Mouse (Mus musculus) layer of hippocampus, adult 11-12 months (tissue): ENCODE measurements at regions not wholly inside any gene's neighbourhood (a gene's known extent, or its start where the extent isn't known, plus 50 kb on each side); places are given as distances from the start of the nearest gene placed in this dataset.

Source experiments
- DNase-seq: peaks from one replicate; pipeline ENCODE4 v3.0.0; 2022; ENCODE audit warnings: low spot score

DNA sequence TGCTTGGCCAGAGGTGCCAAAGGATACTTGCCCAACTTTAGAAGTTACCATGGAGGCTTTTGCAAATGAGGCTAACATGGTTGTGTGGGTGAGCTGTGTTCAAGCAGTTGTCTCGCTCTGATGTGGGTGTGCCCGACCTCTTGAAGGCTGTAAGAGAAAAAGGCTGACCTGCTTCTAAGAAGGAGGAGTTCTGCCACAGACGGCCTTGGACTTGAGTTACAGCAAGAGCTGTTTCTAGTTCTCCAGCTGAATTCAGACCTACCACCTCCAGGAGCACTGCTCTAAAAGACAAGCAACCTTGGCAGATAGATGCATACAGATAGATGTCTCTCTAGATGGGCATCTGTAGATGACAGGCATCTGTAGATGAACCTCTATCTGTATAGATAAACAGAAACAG, 202.7 kb upstream of the A230072I06Rik start:
- DNase-seq: no peak

DNA sequence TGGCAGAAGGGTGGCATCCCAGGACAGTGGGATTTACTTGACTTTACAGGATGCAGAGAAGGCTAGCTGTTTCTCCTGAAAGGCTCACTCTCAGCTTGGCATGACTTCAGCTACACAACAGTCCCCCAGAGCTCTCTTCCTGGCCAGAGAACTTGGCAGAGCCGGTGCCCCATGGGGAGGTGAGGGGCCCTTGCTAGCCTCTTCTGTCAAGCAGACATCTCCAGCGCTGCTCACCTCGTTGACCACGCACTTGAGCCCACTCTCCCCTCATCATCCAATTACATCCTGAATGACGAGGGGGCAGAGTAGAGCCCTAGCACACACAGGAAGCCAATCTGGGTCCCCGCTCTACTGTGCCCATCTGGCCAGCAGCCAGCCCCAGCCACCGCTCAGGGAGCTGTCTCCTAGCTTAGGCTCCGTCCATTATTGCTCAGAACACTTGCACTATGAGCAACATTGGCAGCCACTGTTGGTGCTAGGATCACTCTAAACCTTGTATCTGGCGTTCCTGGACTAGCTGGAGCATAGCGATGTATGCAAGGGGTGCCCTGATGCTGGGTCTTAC, 201.7 kb upstream of the A230072I06Rik start:
- no peak for DNase-seq

DNA sequence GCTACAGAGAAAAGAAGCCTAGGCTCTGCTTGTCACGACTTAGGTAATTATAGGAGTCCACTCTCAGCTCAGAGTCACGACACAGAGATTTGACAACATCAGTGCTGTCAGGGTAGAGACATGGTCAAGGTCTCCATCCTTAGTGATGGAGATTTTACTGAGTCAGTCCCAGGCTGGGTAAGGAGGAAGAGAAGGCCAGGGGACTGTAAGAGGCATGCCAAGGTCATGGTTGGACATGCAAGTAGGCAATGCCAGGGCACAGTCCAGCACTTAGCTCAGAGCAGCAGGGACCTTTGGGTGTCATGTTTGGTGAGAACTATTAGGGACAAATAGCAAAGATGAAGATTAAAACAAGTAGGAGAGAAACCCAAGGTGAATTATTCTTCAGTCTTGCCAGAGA, 200.7 kb upstream of the A230072I06Rik start:
- DNase-seq: no peak

DNA sequence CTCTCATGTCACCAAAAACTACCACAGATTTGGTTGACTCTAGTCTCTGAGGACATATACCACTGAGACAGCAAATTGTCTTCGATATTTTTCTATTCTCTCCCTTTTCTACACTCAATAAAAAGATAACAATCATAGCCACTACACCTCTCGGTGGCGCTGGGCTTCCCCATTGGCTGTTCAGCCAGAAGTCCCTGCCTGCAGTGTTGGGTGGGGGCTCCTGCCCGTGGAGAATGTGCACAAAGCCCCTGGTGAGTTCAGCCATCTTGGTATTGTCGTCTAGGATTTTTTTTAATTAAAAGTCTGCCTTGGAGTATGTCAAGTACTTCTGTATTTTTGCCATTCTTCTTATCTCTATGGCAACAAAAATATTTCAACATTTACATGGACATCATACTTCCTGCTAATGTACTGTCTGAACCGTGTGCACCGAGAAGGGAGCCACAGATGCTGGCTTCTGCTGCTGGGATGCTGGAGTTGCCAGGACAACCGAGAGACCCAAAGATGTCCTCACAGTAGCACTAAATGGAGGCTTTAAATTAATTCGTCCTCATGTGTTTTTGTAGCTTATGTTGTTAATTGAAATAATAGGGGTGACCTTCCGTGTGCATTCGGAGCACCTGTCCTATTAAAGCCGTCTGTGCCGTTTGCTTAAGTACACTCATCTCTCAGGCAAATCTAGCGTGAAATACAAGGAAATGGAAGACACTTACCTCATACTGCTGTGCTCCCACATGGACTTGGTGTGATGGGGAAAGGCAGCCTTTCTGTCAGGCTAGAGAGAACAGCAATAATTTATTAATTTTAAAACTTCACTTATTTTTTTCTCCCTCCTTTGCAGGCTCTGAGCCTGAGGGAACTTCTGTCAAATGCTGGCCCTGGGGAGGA, 199.7 kb upstream of the A230072I06Rik start:
- no peak for DNase-seq

DNA sequence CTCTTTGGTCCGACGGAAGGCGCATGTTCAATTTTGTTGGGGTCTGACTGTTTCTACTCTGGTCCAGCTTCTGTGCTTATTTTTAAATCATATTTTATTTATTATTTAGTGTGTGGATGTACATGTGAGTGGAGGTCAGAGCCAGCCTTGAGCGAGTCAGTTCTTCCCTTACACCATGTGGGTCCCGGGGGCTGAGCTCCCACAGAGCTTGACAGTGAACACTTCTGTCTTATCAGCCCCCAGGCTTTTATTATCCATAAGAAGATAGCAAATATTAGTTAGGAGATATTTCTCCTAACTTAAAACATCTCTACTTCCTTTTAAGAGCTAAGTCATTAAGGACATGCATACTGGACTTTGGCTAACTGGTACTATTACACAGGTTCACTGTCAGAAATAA, 197.1 kb upstream of the A230072I06Rik start:
- DNase-seq: no peak

DNA sequence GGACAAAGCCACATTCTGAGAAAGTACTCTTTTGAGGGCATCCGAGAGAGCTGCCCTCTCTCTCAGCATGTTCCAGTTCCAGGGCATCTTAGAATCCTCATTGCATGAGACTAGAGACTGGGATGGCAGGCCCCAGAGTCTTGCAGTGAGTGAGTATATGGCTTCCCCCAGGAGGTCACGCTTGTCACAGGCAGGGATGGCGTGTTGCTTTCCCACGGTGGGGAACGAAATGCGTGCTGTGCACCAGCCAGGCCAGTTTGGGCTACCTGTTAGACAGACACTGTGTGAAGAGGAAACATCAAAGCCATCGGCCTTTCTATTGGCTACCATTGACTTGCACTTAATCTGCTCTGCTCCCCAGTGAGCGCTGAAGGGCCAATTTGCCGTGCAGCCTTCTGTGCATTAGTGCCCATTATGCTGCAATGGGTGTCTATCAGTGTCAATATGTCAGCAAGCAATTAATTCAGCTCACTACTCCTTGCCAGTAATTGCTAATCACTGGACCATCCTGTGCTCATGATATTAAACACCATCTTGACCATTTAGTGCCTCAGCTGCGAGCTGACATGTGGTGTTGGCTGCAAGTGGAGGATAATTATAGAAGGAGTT, 191.3 kb upstream of the A230072I06Rik start:
- DNase-seq: no peak

DNA sequence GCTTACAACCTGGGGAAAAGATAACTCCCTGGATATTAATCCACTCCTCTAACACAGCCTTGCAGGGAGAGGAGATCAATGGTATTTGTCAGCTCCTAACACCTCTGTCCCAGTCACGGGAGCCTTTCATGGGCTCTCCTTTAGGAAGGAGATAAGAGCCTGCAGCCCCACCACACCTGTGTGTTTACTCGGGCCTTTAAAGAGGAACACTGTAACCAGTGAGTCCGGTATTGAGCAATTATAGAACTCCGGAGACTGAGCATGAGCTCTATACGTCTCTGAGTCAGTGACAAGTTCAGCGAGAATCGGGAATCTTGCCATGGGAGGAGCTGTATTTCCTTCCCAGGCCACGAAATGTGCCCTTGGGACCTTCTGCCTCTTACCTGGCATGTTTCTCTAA, 178.5 kb upstream of the A230072I06Rik start:
- no peak for DNase-seq

DNA sequence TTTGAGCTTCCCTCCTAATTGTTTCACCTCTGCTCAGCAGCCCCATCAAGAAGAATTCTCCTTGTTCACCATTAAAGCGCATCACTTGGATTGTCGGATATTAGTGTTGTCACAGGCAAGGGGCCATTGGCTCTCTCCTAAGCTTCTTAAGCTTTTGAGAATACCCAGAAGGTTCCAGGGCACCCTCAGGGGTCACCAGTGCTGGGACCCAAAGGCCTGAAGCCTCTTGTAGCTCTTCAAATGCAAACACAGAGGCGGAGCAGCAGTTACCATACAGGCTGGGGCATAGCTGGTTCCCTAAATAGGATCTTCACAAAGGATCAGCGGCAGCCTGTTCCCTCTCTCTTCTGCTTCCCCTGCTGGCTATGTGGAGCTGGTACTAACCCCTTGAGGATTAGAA, 175.3 kb upstream of the A230072I06Rik start:
- DNase-seq: no peak

DNA sequence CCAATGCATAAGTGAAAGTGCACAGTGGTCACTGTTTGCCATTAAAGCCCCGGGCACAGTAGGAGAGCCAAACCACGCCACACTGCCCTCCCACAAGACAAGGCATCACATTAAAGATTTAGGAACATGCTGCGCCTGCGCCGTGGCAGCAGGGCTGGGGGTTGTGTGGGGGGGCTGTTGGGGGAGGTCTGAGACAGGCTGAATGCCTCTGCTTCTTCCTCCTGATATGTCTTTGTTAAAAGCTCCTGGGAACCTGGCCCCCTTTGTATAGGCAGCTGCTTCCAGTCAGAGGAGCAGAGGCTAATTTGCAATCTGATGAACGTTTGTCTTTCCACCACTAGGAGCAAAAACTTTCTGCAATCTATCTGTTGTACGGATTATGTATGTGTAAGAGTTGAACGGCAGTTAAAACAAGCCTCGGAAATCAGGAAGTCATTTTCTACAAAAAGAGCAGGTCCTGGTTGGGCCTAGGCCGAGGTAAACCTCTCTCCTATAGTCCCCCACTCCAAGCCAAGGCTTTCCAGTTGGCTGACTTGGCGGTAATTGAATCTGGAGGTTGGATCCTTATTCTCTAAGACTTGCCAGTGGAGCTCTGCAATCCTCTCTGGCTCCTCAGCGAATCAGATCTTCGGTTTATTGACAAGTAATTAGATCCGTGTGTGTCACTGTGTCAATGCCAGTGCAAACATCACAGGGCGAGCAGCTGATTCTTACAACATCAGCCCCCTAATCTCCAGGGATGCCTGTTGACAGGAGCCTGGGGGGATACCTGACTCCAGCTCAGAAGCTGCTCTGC, 173.3 kb upstream of the A230072I06Rik start:
- no peak for DNase-seq

DNA sequence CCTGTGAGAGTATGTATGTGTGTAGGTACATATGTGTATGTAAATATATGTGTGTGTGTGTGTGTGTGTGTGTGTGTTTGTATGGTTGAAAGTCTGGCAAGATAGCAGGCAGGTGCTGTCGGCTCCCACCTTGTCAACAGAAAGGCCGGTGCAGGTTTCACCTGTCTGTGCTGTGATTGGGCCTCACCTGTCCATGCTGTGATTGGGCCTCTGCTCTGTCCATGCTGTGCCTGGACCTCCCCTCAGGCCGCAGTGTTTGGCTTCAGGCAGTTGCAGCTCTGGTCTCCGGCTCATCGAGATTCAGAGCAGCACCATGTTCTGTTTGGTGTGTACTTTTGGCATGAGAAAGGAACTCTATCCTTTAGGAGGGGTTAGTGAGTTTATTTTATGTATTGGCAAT, 170.0 kb upstream of the A230072I06Rik start:
- no peak for DNase-seq

DNA sequence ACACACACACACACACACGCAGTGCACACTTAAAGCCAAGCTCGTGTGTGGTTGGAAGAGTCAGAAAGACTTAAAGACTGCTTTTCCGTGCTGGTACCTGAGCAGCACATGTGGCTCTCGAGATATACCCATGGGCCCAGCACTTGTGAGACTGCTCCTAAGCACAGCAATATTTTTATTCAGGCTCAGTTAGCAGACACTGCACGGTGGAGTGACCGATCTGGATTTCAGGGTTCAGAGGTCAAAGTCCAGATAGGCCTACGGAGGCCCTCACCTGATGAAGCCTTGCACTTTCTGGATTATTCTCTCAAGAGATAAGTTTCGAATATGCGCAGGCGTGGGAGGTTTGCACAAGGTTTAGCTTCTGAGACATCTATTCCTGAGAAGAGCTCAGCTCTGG, 167.0 kb upstream of the A230072I06Rik start:
- DNase-seq: no peak

DNA sequence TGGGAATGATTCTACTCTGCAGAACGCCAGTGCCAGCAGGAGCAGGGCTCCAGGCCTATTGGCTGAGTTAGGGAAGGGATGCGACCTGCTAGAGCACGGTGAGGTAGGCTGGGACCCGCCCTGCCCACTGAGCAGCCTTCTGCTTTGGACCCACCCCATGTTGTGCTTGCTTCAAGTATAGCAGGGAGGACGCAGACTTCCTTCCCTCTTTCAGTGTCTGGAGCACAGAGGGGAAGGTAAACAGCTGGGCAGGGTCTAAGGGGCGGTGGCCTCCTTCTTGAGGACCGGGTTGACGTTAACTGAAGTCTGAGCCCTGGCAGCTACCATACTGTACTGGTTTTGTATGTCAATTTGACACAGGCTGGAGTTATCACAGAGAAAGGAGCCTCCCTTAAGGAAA, 165.6 kb upstream of the A230072I06Rik start:
- DNase-seq: no peak

DNA sequence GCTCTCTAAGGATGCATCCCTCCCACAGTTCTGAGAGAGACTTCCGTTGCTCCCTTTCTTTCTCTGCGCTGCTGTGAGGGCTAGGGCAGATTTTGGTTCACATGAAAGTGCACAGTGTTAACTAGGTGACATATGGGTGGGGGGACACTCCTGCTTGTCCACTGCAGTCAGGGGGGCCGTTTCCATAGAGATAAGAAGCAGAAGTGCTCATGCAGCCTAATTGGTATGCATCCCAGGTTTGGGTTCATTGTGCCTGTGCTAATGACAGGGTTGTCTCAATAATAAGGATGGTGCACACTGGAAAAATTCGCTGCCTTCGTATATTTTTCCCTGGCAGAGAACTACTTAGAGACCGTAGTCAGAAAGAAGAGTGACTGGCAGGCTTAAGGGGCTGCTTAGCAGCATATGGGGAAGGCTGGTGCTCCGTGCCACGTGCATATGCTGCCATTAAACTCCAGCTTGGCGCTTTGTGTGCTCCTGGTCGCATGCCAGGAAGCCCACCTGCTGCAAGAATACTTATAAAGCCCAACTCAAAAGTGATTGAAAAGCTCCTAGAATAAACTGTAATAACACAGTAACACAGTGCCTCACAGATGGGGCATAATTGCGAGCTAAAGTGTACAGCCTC, 152.1 kb upstream of the A230072I06Rik start:
- peak; percentile 49 for DNase-seq

DNA sequence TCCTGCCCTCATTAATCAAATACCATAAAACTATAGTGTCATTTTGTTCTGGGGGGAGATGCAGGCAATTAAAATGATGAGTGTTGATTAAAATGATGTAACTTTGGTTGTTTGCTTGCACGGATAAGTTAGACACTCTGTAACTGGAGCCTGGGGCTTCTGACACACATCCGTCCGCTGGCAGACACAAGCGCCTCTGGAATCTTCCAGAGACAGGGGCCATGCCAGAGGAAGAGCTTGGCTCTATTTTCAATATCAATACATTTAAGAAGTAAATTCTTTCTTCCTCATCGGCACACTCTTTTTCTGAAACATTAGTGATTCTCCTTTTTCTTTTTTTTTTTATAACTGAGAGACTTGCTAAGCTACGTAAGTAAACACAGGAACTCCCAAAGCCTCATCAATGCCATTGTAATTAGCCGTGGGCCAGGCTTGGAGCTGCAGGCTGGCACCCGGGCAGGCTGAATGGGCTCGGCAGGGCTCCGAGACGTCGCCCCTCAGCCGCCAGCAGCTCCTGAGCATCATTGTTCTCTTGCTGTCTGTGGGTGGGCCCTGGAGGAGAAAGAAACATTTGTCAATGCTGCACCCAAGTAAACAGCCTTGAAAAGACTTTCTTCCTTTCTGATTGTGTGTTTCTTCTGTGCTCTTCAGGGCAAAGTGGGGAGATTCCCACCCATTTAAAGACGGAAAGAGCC, 151.4 kb upstream of the A230072I06Rik start:
- no peak for DNase-seq

DNA sequence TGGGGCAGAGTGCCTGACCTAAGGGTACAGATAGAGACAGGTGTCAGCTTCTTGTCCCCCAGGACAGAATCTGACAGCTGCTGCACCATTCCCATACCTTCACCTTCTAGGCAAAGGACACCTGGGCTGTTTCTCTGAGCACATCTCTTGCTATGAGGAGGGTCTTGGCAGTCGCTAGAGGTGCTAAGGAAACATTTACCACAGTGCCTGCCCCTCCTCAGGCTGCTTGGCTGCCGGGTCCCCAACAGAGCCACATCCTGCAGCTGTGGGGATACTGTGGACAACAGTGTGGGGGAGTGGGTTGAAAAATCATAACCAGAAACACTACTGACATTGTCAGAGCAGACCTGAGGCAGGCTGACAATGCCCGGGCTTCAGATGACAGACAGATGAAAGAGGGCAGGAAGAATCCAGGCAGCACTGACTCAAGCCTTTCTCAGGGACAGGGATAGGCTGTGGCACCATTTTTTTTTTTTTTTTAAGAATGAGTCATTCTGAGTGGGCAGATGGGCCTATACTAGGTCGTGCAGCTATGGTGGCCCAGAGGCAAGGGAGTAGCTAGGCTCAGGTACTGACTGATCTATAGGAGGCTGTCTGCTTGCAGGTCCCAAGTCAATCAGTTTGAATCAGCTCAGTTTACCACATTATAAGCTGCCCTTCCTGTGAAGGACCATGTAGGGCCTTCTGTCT, 150.7 kb upstream of the A230072I06Rik start:
- DNase-seq: no peak

DNA sequence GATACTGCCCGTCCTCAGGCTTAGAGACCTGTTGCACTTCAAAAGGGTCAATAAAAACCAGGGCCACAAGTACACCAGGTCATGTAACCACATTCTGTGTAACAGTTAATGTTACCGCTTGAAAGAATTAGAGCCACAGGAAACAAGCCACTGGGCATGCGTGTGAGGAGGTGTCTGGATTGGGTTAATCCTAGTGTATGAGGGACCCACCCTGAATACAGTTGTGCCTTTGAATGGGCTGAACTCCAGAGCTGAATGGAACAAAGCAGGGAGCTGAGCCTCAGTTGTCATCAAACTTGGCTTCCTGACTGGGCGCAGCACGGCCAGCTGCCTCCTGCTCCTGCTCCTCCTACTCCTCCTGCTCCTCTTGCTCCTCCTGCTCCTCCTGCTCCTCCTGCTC, 148.0 kb upstream of the A230072I06Rik start:
- no peak for DNase-seq

DNA sequence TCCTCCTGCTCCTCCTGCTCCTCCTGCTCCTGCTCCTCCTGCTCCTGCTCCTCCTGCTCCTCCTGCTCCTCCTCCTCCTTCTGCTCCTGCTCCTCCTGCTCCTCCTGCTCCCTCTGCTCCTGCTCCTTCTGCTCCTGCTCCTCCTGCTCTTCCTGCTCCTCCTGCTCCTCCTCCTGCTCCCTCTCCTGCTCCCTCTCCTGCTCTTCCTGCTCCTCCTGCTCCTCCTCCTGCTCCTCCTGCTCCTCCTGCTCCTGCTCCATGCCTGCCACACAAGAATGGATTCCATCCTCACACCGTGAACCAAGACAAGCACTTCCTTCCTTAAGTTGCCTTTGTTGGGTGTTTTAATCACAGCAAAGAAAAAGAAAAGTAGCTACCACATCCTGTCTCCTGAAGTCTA, 144.4 kb upstream of the A230072I06Rik start:
- DNase-seq: no peak

DNA sequence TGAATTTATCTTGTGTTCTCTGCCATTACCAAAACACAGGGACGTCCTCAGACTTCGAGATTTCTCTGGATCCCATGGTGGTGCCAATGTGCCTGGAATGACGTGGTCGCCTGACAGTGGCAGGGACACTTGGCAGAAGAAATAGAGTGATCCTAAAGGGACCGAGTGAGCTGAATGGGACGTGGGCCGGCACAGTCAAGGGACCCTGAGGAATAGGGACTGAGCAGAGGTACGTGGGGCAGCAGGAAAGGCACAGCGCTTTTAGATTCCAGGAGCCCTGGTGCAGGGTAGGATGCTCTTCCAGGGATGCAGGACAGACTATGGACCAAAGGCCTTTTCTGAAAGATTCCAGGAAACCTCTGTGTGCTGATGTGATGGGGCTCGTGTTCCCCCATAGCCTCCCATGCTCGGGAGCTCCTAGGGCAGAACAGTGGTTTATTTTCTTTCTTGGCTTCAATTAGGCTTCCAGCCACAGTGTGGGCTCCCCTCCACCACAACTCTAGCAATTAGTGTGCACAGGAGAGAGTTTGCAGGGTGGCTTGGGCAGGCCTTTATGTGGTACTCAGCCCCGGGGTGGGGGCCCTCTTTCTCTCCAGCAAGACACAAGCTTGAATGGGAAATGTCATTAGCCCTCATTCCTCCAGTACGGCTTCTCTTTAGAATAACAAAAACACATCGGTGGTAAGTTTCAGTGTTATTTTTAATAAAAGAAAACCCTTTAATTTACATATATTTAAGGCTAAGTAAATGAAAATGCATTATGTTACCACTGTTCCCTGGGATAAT, 143.0 kb upstream of the A230072I06Rik start:
- DNase-seq: peak; percentile 14

DNA sequence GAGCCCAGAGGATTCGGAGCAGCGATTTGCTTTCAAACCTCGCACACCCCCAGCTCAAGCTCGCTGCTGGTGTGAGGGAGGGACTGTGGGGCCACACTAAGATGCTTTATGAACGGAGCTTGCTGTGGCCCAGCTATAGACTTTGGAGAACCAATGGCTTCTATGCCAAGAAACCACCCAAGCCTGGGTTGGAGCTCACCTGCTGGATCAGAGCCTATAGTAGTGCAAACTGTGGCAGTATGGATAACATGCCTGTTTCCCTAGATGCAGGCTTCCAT, 142.5 kb upstream of the A230072I06Rik start:
- DNase-seq: no peak

DNA sequence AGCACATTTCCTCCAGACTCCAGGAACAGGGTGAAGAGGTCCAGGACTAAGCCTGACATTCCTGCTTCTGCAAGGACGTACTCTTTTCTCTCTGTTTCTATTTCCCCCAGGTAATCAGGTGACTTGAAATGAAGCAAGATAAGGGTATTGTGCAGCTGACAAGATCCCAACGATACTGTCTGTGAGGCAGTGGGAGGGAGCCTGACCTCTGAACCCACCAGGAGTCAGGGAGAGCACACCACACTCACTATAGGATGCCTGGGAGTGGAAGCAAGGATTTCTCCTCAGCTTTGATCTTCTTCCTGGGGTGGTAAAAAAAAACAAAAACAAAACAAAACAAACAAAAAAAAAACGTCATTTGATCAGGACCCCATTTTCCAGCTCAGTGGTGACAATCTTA, 141.1 kb upstream of the A230072I06Rik start:
- DNase-seq: no peak
